Mouse (Mus musculus) stomach, embryonic 16.5 days (tissue): ENCODE measurements around the gene Vmn1r49. TPM values are rescaled to one million over a fixed set of nuclear protein-coding genes. Genes with fewer than 3 reads are reported as not detected.
"Not testable (repeated sequence)": the region's sequence is repeated elsewhere in the genome, so short reads cannot be mapped to it uniquely, and the experiment has no call there.

Experiments
- ATAC-seq: fragments of 200-750 bp; cut with Nextera tagmentation; 2 replicates; pipeline ENCODE4 v1.8.0; 2017; ENCODE audit warnings: moderate number of reproducible peaks, moderate TSS enrichment; ENCODE audit not compliant: insufficient read depth, low FRiP score
- H3K27ac ChIP-seq: fragments of 300-500 bp; sonication (generic); 2 replicates; pipeline ENCODE4 v1.5.1; 2014; ENCODE audit warnings: low read length
- H3K27me3 ChIP-seq: fragments of 300-500 bp; sonication (generic); 2 replicates; pipeline ENCODE4 v1.6.1; 2014; ENCODE audit warnings: low read length, control low read depth, mixed read lengths; ENCODE audit not compliant: control insufficient read depth, insufficient read depth
- H3K36me3 ChIP-seq: fragments of 300-500 bp; sonication (generic); 2 replicates; pipeline ENCODE4 v1.6.1; 2014; ENCODE audit warnings: low read length; ENCODE audit not compliant: control insufficient read depth, insufficient read depth
- H3K4me1 ChIP-seq: fragments of 300-500 bp; sonication (generic); 2 replicates; pipeline ENCODE4 v1.6.1; 2014; ENCODE audit warnings: low read length, control low read depth, mixed read lengths; ENCODE audit not compliant: control insufficient read depth, insufficient read depth
- H3K4me2 ChIP-seq: fragments of 300-500 bp; sonication (generic); 2 replicates; pipeline ENCODE4 v1.6.1; 2014; ENCODE audit warnings: low read depth, low read length, mixed read lengths
- H3K4me3 ChIP-seq: fragments of 300-500 bp; sonication (generic); replicated peaks from 2 replicates; pipeline ENCODE4 v1.5.1; 2014; ENCODE audit warnings: mild to moderate bottlenecking, low read length
- H3K9ac ChIP-seq: fragments of 300-500 bp; sonication (generic); 2 replicates; pipeline ENCODE4 v1.6.1; 2014; ENCODE audit warnings: low read length
- H3K9me3 ChIP-seq: fragments of 300-500 bp; sonication (generic); replicated peaks from 2 replicates; pipeline ENCODE4 v1.6.1; 2016; ENCODE audit warnings: low read length, control low read depth; ENCODE audit not compliant: control insufficient read depth
- WGBS: fragments of 180-500 bp; shearing (Covaris S2); extraction: QIAGEN DNeasy Blood & Tissue Kit; methylation state at CpG from one replicate; pipeline ENCODE4 v1.1.7; 2014; 5-methylcytosine and 5-hydroxymethylcytosine counted together
- polyA plus RNA-seq: library from polyadenylated mRNA; unstranded; fragments of >200 nt; fragmentation: Nextera tagmentation; extraction: Ambion mirVana; gene quantifications from 2 replicates; pipeline ENCODE4 v1.2.1, GENCODE M21; 2015

The Vmn1r49 gene
- not detected in 2 replicates for polyA plus RNA-seq

DNA sequence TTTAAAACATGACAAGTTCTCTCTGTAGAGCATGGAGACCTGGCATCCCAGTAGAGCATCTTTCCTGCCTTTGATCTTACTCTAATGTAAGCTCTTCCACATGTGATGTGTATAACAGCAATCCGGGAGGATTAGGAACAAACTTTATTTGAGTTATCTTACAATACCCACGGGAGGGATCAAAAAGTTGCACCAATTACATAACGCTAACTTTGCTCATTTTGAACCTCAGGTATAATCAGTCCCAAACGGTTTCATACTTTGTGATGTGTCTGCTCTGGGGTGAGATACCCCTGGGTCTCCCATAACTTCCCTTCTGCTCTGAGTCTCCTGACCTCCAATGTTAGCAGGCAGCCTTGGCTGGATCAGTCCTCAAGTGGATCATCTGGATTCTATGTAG is at the start of gene Vmn1r49:
Gene Vmn1r49, minus strand, starts transcription at position 101 of the 400 bp plus-strand sequence.
- Histone ChIP-seq H3K36me3 (no peaks in the 10 kb centered on the region), H3K4me1 (no peaks in the 10 kb centered on the region), H3K9ac (no peak within 1 kb of the TSS), H3K4me3 (no peak within 1 kb of the TSS), H3K4me2 (no peak within 1 kb of the TSS), H3K27me3 (no peaks in the 10 kb centered on the region), H3K27ac (no peak within 1 kb of the TSS), H3K9me3 (no peaks in the 10 kb centered on the region)
- ATAC-seq = no peak
- WGBS = 70% methylated on average over 4 of the region's 4 CpGs

DNA sequence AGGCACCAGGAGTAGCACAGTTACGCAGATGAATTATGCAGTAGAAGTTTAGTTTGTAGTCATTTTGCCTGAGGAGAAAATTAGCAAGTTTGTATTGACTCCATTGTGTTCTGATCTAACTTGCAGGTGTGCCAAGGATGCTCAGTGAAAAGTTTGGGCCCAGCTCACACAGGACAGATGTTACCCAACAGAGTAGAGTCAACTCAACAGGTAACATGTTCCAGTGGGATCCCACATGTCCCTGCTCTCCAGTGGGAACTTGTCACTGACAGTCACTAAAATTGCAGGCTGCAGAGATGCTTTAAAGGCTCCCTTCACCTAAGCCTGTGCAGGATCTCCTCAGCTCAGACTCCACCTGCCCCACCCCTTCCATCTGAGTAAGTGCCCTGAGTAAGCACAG is 44.0 kb upstream of the Vmn1r49 start, which contains the start of gene Vmn1r51:
Gene Vmn1r51, plus strand, starts transcription at position 301 of the 400 bp plus-strand sequence.
- H3K9ac ChIP-seq, H3K36me3 ChIP-seq, H3K27ac ChIP-seq, H3K4me2 ChIP-seq, ATAC-seq, H3K4me1 ChIP-seq, H3K9me3 ChIP-seq, H3K4me3 ChIP-seq, H3K27me3 ChIP-seq: not testable (repeated sequence)
- whole genome bisulfite sequencing = 90% methylated on average over 1 of the region's 1 CpGs

DNA sequence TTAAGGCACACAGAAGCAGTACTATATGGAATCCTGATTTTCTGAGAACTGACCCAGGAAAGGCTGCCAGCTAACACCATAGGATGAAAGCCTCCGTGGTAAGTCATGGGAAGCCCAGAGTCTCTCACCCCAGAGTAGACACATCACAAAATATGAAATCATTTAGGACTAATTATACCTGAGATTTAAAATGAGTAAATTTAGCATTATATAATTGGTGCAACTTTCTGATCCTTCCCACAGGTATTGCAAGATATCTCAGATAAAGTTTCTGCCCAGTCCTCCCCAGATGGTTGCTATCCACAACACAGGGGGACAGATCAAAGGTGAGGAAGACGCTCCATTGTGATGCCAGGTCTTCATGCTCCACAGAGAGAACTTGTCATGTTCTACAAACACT is 22.8 kb upstream of the Vmn1r49 start, which contains the start of gene Vmn1r50:
Gene Vmn1r50, plus strand, starts transcription at position 301 of the 400 bp plus-strand sequence.
- no peak within 1 kb of the TSS for H3K4me3 ChIP-seq
- H3K4me2 ChIP-seq = no peak within 1 kb of the TSS
- no peaks in the 10 kb centered on the region for H3K27me3 ChIP-seq
- H3K4me1 ChIP-seq = no peaks in the 10 kb centered on the region
- no peaks in the 10 kb centered on the region for H3K9me3 ChIP-seq
- ATAC-seq = no peak
- no peaks in the 10 kb centered on the region for H3K36me3 ChIP-seq
- H3K9ac ChIP-seq = no peak within 1 kb of the TSS
- WGBS = 58% methylated on average over 2 of the region's 2 CpGs
- no peak within 1 kb of the TSS for H3K27ac ChIP-seq

DNA sequence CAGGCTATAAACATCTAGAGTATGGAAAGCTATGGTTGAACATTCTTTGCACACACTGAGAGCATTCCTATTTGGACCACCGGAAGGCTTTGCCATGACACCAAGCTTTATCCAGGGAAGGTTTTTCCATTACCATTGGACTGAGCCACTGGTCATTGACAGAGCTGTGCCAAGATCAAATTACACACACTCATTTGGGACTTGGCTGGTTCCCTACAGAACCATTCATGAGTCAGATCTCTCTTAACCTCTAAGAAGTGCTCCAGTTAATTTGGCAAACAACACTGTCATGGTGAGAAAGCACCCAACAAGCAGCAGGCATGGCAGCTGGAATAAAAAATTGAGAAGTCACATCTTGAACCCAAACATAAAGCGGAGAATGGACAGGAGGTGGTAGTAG is 22.3 kb upstream of the Vmn1r49 start:
- 79% methylated on average over 2 of the region's 2 CpGs for WGBS
- Histone ChIP-seq H3K9me3 (no peaks in the 10 kb centered on the region), H3K27ac (no peak overlapping the region), H3K4me3 (no peak overlapping the region), H3K27me3 (no peaks in the 10 kb centered on the region), H3K4me2 (no peak overlapping the region), H3K4me1 (no peaks in the 10 kb centered on the region), H3K36me3 (no peaks in the 10 kb centered on the region), H3K9ac (no peak overlapping the region)
- no peak for ATAC-seq

DNA sequence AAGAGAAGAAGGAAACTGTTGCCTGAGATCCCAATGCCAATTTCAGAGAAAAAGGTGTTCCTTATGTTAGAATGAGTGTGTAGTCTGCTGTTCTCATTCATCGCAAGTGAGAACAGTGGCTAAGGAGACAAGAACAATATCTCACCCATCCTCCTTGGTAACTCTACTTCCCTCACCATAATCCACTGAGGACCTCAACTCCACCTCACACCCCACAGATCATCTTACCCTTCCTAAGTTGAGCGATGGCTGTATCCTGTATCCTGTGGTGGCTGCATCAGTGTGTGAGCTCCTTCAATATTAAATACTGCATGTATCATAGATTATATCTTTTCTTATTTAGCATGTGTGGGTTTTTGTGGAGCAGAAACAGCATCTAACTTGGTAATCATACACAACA is 41.6 kb downstream of the Vmn1r49 start, which contains the start of gene Vmn1r48:
Gene Vmn1r48, minus strand, starts transcription at position 101 of the 400 bp plus-strand sequence.
- H3K4me3 ChIP-seq, ATAC-seq, H3K27me3 ChIP-seq, H3K4me1 ChIP-seq, H3K27ac ChIP-seq, H3K4me2 ChIP-seq, H3K36me3 ChIP-seq, H3K9me3 ChIP-seq, H3K9ac ChIP-seq: not testable (repeated sequence)
- WGBS = no CpG with 5 or more reads among the region's 2 CpGs

Other genes with a start within 250 kb of the Vmn1r49 start
- not detected in 2 replicates for gene Vmn1r42, start 202.1 kb downstream of the Vmn1r49 start, polyA plus RNA-seq
- 0.01 and 0.05 TPM in 2 replicates for gene Vmn1r43, start 202.1 kb downstream of the Vmn1r49 start, polyA plus RNA-seq
- gene Vmn1r44, start 194.8 kb downstream of the Vmn1r49 start, polyA plus RNA-seq = not detected in 2 replicates
- not detected in 2 replicates for gene Vmn1r45, start 137.9 kb downstream of the Vmn1r49 start, polyA plus RNA-seq
- gene Vmn1r46, start 109.2 kb downstream of the Vmn1r49 start, polyA plus RNA-seq = not detected in 2 replicates
- gene Vmn1r47, start 62.4 kb downstream of the Vmn1r49 start, polyA plus RNA-seq = not detected in 2 replicates
- not detected in 2 replicates for gene Vmn1r48, start 41.7 kb downstream of the Vmn1r49 start, polyA plus RNA-seq
- not detected in 2 replicates for gene Vmn1r50, start 22.9 kb upstream of the Vmn1r49 start, polyA plus RNA-seq
- not detected in 2 replicates for gene Vmn1r51, start 44.1 kb upstream of the Vmn1r49 start, polyA plus RNA-seq
- gene Vmn1r52, start 96.3 kb upstream of the Vmn1r49 start, polyA plus RNA-seq = not detected in 2 replicates
- not detected in 2 replicates for gene V1ra8, start 124.3 kb upstream of the Vmn1r49 start, polyA plus RNA-seq
- not detected in 2 replicates for gene Vmn1r53, start 145.9 kb upstream of the Vmn1r49 start, polyA plus RNA-seq
- gene Vmn1r54, start 167.8 kb upstream of the Vmn1r49 start, polyA plus RNA-seq = not detected in 2 replicates
- gene BC048671, start 222.7 kb upstream of the Vmn1r49 start, polyA plus RNA-seq = not detected in 2 replicates
- gene Chst13, start 246.7 kb upstream of the Vmn1r49 start, polyA plus RNA-seq = 0.67 and 1.2 TPM in 2 replicates